Mouse (Mus musculus): Measurements from ENCODE around the gene Prkcz.

Prkcz gene

DNA sequence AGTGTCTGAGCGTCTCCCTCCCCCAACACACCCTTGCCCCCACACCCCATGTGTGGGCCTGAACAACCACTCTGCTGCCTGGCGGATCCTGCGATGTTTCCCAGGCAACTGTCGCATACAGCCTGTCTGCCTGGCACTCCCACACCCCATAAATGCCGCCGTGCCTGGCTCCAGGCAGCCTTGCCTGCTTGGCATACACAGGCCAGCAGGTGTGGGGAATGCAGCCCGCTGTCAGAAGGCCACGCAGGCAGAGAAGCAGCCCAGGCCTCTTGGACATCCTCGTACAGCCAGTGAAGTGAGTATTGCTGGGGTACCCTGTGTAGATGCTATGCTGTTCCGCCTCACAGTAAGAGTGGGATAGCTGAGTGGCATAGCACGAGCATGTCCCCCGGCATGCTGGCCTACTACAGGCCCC lies 114.5 kb downstream of the Prkcz start:
- peak; percentile 37 for DNase-seq (ENCODE audit: low spot score)

DNA sequence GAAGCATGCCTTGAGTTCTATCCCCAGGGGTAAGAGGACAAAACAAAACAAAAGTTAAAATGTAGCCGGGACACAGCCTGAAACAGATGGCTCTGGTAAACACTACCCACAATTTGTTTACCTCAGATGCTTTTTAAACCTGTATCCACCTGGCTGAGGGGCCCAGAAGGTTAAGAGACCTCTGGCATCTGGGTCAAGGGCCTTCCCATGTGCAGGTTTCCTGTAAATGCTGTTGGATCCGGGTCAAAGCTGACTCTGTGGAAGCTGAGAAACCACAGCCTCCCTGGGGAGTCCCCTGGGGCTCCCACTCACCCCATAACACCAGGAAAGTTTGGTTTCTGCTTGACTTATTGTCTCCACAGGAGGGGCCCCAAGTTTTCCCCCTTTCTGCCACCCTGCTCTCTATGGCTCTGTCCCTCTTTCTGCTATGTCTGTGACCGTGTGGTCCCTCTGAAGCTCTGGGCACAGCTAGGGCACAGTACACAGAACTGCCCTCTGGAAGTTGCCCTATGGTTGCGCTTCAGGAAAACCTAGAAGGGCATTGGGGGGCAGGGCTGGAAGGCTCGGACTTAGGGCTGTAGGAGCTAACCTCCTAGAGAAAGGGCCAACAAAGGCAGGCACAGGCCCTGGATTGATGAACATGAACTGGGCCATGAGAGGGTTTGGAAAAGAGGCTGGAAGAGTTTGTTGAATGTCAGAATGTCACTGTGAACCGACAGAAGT lies 115.2 kb downstream of the Prkcz start:
- no peak for DNase-seq (ENCODE audit: low spot score)

DNA sequence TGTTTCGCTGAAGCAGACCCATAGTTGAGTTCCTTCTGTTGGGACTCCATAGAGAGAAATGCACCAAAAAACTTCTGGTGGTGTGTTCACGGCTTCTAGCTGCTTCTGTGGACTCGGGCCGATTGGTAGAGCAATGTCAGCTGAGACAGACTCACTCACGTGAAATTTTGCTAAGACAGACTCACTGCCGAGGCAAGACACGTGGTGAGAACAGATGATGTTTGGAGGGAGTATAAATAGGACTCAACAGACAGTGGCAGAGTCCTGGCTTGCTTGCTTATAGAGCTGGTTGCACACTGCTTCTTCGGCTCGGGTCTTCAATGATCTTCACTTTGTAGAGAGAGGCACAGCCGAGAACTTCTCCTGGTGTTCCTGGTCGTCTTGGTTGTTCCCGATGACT lies 117.9 kb downstream of the Prkcz start:
- DNase-seq (ENCODE audit: low spot score): no peak

DNA sequence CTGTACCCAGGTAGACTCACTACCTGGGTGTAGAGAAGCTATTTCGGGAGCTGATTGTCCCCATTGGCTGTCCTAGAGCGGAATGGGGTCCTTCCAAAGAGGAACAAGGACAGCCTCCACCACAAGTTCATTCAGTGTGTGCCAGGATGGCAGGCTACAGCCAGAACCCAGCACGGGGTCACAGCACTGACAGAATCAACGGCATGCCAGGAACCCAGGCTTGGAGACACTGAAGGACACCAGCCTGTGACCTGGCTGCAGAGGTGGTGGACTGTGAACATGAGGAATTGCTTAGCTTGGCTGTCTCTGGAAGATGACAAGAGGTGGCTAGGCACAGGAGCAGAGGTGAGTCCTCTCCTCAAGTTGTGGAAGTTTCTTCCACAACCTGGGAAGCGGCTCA lies 118.9 kb downstream of the Prkcz start:
- no peak for DNase-seq (ENCODE audit: low spot score)

DNA sequence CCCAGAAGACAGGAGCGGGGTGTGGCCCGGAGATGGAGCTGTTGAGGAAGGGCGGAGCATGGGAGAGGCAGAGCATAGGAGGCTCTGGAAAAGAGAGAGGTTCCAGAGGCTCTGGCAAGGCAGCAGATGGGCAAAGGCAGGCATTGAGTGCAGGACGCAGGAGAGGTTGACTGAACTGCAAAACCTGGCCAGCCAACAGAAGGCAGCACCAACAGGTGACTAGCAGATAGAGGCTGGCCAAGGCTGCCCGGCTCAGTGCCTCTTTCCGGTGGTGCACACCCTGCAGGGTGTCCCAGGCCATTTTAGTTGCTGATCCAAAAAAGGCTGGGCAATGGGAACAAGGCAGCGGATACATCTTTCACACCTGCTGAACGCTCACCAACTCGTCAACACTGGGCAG lies 119.4 kb downstream of the Prkcz start:
- DNase-seq (ENCODE audit: low spot score): no peak

DNA sequence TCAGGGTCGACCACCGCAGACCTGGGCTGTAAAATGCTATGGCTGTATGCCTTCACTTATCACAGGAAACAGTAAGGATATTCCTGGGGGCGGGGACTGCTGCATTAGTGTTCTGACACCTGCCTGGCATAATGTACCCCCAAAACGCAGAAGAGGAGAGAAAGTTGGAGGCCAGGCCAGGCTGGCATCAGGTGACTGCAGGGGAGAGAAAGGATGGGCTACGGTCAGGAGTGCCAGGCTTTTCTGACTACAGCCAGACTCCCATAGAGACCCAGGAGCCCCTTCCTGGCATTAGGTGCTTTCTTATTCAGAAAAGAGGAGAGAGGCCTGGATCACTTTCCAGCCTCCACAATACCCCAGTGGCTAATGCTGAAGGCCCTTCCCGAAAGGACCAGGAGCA lies 121.7 kb downstream of the Prkcz start:
- no peak for DNase-seq (ENCODE audit: low spot score)

DNA sequence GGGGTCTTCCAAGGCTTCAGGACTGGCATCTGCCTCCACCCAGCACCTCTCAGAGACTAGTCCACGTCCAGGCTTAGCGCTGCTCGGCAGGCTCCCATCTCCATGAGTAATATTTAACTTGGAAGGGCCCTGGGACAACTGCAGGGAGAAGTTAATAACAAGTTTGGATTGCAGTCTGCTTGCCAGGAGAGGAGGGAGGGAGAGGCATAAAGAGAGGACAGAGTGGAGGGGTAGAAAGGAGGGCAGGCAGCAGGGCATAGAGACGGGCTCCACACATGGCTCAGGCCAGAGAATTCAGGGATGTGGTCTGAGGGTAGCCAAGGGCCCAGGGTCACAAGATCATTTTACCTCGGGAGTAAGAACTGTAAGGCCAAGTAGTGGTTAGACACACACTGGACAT lies 122.9 kb downstream of the Prkcz start:
- DNase-seq (ENCODE audit: low spot score): no peak

DNA sequence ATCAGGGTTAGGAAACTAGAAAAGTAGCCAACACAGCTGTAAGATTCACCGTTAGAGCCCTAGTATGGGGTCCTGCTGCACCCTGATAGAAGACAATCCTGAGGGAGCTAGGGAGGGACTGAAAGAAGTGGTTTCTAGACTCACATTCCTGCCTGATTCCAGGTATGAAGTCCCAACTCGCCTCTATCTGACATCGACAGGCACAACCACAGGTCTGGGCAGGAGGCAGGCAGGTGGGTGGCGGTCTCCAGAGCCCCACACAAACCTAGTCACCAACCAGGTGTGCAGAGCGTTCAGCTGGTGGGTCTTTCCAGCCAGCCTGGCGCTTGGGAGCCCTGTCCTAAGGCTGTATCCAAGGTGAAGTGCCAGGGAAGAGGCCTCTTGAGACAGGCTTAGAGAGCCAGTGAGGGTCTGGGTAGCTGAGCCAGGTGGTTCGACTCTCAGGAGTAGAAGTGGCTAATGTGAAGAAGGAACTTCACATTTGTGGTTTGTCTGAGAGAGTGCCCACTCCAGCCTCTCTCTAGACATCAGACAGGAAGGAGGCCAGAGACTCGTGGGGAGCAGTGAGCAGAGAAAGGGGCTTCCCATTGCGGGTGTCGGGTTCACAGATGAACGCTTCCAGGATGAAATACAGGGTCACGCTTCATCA lies 124.3 kb downstream of the Prkcz start:
- DNase-seq (ENCODE audit: low spot score): no peak

DNA sequence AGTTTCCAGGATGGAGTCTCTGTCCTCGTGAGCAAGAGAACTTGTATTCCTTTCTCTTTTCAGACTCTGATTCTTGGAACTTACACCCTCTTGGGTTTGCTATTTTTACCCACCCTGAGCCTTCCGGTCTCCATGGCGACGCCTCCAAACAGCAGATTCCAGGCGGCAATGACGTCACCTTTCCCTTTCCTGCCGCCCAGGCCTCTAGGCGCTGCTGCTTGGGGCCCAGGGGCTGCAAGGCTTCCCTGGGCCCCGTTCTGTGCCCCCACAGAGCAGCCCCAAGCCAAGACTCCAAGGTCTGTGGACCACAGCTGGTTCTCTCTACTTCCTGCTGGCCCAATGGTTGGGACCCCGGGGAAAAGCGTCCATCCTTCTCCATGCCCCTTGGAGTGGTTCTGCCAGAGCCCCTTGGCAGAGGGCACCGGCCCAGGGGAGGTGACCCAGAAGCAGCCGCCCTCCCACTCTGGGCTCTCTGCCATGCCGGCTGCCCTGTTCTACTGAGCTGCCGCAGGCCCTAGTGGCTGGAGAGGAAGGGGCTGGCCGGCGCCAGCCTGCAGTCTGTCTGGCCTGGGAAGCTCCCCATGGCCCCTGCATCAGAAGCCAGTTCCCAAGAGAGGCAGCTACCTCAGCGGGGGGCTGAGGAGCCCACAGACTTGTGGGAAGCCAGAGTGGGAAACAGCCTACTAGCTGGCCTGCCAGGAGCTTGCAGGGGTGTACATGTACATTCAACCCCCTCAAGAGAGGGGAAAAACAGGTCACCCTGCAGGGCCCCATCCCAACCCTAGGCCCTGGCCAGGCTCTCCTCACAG lies 125.6 kb downstream of the Prkcz start:
- peak; percentile 82 for DNase-seq (ENCODE audit: low spot score)

DNA sequence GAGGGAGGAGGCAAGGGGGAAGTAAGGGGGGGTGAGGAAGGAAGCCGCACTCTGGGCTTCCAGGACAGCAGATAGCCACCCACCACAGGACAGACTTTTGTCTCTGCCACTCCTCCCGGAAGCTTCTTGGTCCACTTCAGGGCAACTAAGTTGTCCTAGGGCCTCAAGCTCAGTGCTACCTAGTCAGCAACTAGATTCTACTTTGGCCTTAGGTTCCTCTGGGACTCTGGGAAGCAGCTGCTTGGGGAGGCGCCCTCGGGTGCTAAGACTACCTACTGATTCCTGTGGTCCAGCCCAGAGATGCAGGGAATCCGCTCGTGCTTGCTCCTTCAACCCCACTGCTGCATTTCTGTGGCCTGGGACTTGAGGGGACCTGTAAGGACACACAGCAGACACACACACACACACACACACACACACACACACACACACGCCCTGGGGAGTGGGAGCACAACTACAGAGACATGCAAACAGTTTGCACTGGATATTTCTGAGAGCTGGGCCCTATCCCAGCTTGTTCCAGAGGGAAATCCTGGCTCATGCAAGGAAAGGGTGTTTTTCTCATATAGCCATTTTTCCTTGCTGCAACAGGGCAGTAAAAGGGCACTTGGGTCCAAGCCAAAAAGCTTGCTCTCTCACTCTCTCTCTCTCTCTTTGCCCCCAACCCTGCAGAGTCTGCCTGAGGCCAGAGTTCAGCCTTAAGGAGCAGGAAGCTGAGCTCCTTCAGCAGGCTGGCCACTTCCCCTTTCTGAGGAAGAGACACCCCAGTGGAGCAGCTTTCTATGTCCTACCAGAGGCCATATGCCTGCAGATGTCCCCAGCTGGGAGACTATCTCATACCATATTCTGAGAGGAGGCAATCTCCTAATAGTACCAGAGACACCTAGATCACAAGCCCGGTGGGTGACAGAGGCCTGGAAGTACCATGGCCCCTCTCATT lies 126.5 kb downstream of the Prkcz start:
- DNase-seq (ENCODE audit: low spot score): no peak

DNA sequence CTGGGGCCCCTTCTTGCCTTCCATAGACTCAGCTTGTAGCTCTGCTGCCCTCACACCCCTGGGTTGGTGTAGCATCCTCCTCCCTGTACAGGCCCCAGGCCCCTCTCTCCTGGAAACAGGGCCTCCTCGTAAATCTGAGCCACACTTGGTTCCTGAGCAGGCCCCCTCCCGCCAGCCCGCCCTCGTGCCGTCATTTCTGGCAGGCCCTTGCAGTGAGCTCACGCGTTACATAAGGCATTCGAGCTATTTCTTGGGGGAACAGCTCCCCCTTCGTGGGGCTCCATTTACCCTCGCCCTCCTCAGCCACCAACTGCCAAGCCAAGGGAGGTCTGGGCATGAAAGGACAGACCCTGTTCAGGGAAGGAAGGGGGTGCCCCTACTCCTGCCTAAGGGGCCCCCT lies 127.3 kb downstream of the Prkcz start:
- peak; percentile 66 for DNase-seq (ENCODE audit: low spot score)

DNA sequence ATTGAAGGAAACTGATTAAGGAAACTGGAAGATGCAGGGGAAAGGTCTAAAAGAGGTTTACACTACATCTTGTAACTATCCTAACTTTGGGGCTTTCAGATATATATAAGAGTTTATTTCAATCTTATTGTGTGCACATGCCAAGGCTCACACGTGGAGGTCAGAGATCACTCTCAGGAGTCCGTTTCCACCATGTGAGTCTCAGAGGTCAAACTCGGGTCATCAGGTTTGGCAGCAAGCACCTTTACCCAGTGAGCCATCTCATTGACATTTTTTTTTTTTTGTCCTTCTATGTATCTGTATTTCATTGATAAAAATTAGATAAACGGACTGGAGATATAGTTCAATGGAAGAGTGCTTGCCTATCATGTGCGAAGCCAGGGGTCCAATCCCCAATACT lies 132.7 kb downstream of the Prkcz start:
- no peak for DNase-seq (ENCODE audit: low spot score)

DNA sequence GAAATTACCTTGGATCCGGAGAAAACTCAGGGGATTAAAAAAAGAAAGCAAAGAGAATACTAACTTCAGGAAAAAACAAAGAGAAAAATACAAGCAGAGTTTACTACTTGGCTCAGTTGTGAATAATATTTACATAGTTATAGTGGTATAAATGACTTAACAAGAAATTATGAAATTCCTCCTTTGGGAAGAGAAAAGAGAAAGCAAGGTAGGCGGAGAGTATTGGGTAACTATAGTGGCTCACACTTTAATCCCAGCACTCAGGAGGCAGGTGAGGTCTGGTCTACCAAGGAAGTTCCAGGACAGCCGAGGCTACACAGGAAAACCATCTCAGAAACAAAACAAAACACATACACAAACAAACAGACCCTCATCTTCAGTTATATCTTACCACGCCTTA lies 133.2 kb downstream of the Prkcz start:
- DNase-seq (ENCODE audit: low spot score): no peak

DNA sequence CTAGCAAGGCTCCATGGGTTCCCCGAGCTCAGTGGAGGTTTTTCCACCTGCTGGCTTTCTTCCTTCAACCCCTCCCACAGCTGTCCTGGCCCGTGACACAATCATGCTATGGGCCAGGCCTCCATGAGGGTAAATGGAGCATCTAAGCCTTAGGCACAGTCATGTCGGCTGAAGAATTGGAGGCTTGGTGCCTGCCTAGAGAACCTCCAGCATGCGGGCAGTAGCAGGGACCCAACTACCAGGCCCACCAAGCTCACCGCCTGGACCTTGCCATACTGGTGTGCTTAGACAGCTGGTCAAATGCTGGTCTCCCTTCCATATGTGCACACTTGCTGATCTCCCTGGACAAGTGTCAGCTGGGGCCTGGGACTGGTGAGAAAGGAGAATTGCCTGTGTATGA lies 135.2 kb downstream of the Prkcz start:
- no peak for DNase-seq (ENCODE audit: low spot score)

DNA sequence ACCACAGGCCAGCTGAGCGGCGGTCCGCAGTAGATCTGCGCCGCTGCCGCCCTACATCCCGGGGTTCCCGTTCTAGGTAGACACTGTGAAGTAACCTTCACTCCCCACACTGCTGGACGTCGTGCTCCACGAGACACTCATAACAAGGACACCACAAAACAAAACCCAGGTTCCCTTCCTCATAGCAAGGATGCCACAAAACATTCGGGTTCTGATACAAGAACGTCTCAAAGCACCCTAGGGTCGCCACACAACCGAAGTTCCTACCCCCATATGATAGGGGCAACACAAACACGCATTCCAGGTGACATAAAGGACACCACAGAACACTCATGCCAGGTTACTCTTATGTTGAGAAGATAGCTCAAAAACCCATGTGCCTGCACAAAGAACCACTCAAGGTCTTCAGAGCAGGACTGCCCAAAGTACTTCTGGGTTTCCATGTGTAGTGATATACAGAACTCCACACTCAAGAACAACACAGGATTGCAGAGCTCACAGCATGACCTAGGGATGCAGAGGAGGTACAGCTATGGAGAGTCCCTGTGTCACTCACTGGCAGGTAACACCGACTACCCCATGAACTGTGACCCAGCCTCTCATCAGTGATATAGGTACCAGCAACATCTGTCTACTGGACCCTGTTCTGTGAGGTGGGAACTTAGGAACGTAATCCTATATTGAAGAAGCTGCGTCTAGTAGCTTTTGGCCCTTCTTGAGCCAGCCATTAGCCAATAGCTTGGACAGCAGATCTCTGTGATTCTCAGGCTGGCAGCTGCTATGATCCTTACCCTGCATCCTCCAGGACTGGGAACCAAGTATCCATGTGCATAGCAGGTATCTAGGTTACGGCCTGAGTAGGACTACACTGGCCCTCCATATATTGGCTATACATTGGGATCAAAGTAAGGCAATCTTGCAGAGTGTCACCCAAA lies 137.3 kb downstream of the Prkcz start:
- no peak for DNase-seq (ENCODE audit: low spot score)

DNA sequence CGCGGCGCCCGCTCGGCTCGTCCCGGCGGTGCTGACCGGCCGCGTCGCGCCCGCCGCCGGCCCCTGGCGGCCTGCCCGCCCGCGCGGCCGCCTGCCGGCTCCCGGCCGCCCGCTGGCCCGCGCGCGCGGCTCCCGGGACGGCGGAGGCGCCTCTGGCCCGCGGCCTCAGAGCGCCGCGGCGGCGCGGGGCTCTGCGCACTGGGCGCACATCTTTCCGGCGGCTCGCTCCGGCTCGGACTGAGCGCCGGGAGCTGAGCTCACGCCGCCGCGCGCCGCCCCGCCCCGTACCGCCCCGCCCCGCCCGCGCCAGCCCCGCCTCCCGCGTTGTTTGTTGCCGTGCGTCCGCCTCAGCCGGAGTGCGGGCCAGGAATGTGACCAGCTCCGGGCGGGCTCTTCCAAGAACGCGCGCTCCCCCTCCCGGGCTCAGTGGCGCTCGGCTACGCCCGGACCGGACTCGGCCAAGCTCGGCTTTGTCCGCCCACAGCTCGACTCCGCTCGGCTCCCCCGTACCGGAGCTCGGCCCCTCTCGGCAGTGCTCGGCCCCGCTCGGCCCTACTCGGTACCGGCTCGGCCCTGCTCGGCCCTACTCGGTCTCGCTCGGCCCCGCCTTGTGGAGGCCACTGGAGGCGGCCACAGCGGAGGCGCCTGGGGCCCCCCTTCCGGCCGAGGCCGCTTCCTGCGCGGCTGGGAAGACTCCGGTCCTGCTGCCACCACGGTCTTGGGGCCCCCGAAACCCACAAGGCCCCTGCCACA lies 138.1 kb downstream of the Prkcz start:
- peak; percentile 100 for DNase-seq (ENCODE audit: low spot score)

DNA sequence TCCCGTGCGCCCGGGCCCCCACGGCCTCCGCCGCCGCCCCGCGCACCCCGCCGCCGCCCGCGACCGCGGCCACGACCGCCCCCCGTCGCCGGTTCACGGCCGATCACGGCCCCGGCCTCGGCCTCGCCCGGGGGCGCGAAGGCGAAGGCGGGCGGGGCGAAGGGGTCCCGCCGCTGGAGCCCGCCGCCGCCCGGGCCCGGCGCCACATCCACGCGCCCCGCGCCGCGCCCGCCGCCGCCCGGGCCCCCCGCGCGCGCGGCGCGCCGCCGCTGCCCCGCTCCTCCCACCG lies 138.7 kb downstream of the Prkcz start, which contains the start of gene Ski:
Gene Ski, minus strand, starts transcription at position 41 of the 289 bp plus-strand sequence.
- DNase-seq (ENCODE audit: low spot score): no peak

DNA sequence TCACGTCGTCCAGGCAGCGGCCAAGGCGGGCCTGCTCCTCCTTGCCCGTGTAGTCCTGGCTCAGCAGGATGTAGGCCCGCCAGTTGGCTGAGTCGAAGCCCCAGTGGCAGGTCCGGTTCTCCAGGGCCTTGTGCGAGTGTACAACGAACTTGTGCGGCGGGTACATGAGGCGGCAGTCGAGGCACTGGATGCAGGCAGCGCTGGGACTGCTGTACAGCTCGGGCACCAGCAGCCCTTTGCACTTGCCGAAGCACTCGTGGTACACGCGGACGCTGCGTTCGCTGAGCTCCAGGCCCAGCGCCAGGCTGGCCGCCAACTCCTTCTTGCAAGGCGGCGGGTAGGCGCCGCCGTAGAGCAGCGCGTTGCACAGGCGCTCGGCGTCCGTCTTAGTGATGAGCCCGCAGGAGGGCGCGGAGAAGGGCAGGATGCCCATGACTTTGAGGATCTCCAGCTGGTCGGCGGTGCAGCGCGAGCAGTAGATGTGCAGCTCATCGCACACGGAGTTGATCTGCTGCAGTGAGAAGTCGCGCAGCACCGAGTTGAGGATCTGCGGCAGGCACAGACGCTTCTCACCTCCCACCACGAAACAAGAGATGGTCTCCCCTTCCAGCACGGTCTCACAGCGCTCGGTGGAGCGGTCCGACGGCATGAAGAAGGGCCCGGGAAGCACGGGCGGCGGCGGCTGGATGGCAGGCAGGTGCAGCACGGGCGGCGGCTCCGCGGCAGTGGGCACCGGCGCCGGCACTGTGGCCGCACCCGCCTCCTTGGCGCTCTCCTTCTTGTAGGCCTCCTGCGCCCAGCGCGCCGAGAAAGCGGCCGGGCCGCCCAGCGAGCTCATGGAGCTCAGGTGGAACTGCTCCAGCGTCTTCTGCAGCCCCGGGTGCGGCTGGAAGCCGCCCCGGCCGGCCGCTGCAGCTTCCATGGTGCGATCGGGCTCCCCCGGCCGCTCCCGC lies 139.3 kb downstream of the Prkcz start:
- DNase-seq (ENCODE audit: low spot score): peak; percentile 78

DNA sequence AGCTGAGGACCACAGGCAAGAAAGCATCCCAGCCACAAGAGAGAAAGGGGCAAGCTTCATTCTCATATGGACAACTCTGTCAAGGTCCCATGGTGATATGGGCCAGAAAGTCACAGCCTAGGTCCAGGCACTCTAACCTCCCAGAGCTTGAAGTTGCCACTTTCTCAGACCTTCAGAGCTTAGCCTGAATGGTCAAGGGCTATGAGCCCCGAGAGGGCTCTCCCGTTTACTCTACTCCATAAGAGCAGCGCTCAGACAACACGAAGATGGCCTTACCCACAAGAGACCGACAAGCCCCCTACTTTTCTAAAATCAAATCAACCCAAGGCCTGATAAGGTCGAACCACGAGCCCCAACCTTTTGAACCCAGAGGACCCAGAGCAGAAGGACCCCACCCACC lies 140.1 kb downstream of the Prkcz start:
- DNase-seq (ENCODE audit: low spot score): no peak
